Mouse (Mus musculus): ENCODE data around the gene Il1rl2.

The Il1rl2 gene

GRCm38 (mm10) chr1:40324955-40325702 is 719 bp downstream of the Il1rl2 start:
- no peak for DNase-seq (ENCODE audit: low read depth)

- no peak for DNase-seq (ENCODE audit: low read depth)
Measured at GRCm38 (mm10) chr1:40325711-40326327, 1.4 kb downstream of the Il1rl2 start.

- DNase-seq (ENCODE audit: low read depth): no peak
Measured at GRCm38 (mm10) chr1:40327604-40328003, 3.2 kb downstream of the Il1rl2 start.

GRCm38 (mm10) chr1:40329526-40329925 is 5.1 kb downstream of the Il1rl2 start:
- no peak for DNase-seq (ENCODE audit: low read depth)

- DNase-seq (ENCODE audit: low read depth): no peak
Measured at GRCm38 (mm10) chr1:40330181-40330580, 5.8 kb downstream of the Il1rl2 start.

GRCm38 (mm10) chr1:40339346-40339745 is 14.9 kb downstream of the Il1rl2 start:
- DNase-seq (ENCODE audit: low read depth): no peak

GRCm38 (mm10) chr1:40340102-40340501 is 15.7 kb downstream of the Il1rl2 start:
- no peak for DNase-seq (ENCODE audit: low read depth)

- DNase-seq (ENCODE audit: low read depth): no peak
Measured at GRCm38 (mm10) chr1:40352158-40352903, 27.9 kb downstream of the Il1rl2 start.

- DNase-seq (ENCODE audit: low read depth): no peak
Measured at GRCm38 (mm10) chr1:40352904-40353286, 28.5 kb downstream of the Il1rl2 start.

GRCm38 (mm10) chr1:40354665-40355064 is 30.3 kb downstream of the Il1rl2 start:
- no peak for DNase-seq (ENCODE audit: low read depth)

GRCm38 (mm10) chr1:40355431-40355843 is 31.0 kb downstream of the Il1rl2 start:
- no peak for DNase-seq (ENCODE audit: low read depth)

GRCm38 (mm10) chr1:40355904-40356521 is 31.6 kb downstream of the Il1rl2 start:
- DNase-seq (ENCODE audit: low read depth): no peak

- no peak for DNase-seq (ENCODE audit: low read depth)
Measured at GRCm38 (mm10) chr1:40357921-40358320, 33.5 kb downstream of the Il1rl2 start.

- DNase-seq (ENCODE audit: low read depth): no peak
Measured at GRCm38 (mm10) chr1:40358351-40358750, 33.9 kb downstream of the Il1rl2 start.

GRCm38 (mm10) chr1:40358771-40359181 is 34.4 kb downstream of the Il1rl2 start:
- peak; percentile 66 for DNase-seq (ENCODE audit: low read depth)

GRCm38 (mm10) chr1:40359731-40360130 is 35.3 kb downstream of the Il1rl2 start:
- no peak for DNase-seq (ENCODE audit: low read depth)

GRCm38 (mm10) chr1:40360969-40361368 is 36.6 kb downstream of the Il1rl2 start:
- DNase-seq (ENCODE audit: low read depth): no peak

- no peak for DNase-seq (ENCODE audit: low read depth)
Measured at GRCm38 (mm10) chr1:40361596-40361995, 37.2 kb downstream of the Il1rl2 start.

GRCm38 (mm10) chr1:40362784-40363183 is 38.4 kb downstream of the Il1rl2 start:
- DNase-seq (ENCODE audit: low read depth): no peak

- DNase-seq (ENCODE audit: low read depth): no peak
Measured at GRCm38 (mm10) chr1:40372951-40373350, 48.5 kb downstream of the Il1rl2 start.

GRCm38 (mm10) chr1:40375148-40375547 is 50.7 kb downstream of the Il1rl2 start:
- DNase-seq (ENCODE audit: low read depth): no peak

- no peak for DNase-seq (ENCODE audit: low read depth)
Measured at GRCm38 (mm10) chr1:40376745-40377144, 52.3 kb downstream of the Il1rl2 start.

- peak; percentile 70 for DNase-seq (ENCODE audit: low read depth)
Measured at GRCm38 (mm10) chr1:40378794-40379193, 54.4 kb downstream of the Il1rl2 start.
